Mouse (Mus musculus) adrenal gland, postnatal 36 days (tissue): Measurements from ENCODE around the gene Kxd1. TPM values are rescaled to one million over a fixed set of nuclear protein-coding genes. Genes with fewer than 3 reads are reported as not detected.
"Not testable (repeated sequence)": the region's sequence is repeated elsewhere in the genome, so short reads cannot be mapped to it uniquely, and the experiment has no call there.

ENCODE experiments used
- DNase-seq, 2 experiments: peaks; one replicate each; pipeline ENCODE4 v3.0.0; 2021; ENCODE audit warnings: mixed read lengths in 1 of 2
- total RNA-seq, 2 experiments: library from RNA; stranded (reverse); gene quantifications; 2 replicates each; pipeline ENCODE4 v1.2.3; 2021

Kxd1 gene
- total RNA-seq, 2 experiments from 2014 or later = 63.2 to 89.1 TPM

- peak; percentile 84 to 88 for DNase-seq
Measured at GRCm38 (mm10) chr8:70513441-70513840, 14.3 kb downstream of the Kxd1 start.

DNA sequence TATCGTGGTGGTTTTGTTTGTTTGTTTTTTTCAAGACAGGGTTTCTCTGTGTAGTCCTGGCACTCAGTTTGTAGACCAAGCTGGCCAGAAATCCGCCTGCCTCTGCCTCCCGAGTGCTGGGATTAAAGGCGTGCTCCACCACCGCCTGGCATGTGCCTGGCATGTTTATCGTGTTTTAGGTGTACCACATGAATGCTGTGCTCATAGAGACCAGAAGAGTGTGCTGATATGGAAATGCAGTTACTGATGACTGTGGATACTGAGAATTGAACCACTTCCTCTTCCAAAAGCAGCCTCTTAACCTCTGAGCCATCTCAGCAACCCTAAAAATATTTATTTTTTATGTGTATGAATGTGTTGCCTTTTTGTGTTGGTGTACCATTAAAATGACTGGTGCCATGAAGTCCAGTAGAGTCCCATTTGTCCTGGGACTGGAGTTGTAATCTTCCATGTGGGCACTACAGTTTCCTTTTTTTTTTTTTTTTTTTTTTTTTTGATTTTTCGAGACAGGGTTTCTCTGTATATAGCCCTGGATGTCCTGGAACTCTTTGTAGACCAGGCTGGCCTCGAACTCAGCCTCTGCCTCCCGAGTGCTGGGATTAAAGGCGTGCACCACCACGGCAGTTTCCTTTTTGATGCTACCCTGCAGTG is 15.4 kb downstream of the Kxd1 start:
- no peak for DNase-seq

DNA sequence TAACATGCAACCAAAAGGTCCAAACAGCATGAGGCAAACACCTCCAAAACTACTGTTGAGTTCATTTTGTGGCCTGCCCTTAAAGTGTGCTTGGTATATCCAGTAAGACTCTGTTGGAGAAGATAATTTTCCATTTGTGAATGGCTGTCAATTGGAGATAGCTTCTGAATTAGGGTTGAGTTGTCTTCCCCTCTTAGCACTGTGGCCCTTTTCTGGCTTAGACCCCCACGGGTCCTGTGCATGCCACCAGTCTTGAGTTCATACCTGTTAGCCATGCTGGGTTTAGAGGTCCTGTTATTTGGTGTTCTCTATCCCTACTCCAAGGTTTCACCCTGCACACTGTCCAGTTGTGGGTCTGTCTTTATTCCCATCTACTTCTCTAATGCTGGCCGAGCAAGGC is 16.0 kb downstream of the Kxd1 start:
- DNase-seq = no peak

DNA sequence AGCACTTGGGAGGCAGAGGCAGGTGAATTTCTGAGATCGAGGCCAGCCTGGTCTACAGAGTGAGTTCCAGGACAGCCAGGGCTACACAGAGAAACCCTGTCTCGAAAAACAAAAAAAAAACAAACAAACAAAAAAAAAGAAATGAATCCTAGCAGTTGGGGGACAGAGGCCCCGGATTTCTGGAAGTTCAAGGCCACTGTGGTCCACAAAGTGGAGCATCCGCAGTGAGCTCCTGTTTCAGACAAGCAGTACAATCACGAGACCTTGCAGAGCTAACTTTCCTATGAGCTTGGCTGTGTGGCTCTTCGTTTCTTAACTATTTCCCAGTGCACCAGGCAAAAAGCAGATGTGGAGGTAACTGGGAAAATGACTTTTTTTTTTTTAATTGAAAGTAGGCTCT is 16.6 kb downstream of the Kxd1 start:
- DNase-seq = not testable (repeated sequence)

- peak; percentile 97 to 98 for DNase-seq
Measured at GRCm38 (mm10) chr8:70510228-70510915, 17.4 kb downstream of the Kxd1 start, which contains the start of gene Uba52. Gene Uba52, minus strand, starts transcription at chr8:70510801.

GRCm38 (mm10) chr8:70509281-70509952 is 18.3 kb downstream of the Kxd1 start:
- DNase-seq = no peak

DNA sequence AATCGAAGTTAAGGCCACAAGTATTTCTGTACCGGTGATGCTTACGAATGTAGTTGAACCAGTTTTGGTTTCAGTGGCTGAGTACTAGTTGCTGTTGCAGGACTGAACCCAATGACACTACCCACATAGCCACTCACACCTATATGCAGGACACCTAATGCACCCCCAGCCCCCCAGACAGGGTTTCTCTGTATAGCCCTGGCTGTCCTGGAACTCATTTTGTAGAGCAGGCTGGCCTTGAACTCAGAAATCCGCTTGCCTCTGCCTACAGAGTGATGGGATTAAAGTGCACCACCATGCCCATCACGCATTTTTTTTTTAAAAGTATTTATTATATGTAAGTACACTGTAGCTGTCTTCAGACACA is 20.7 kb downstream of the Kxd1 start:
- no peak for DNase-seq

GRCm38 (mm10) chr8:70506328-70507026 is 21.3 kb downstream of the Kxd1 start, which contains the start of gene Rex1bd:
Gene Rex1bd, minus strand, starts transcription at chr8:70506752.
- DNase-seq = peak; percentile 95 to 97

DNA sequence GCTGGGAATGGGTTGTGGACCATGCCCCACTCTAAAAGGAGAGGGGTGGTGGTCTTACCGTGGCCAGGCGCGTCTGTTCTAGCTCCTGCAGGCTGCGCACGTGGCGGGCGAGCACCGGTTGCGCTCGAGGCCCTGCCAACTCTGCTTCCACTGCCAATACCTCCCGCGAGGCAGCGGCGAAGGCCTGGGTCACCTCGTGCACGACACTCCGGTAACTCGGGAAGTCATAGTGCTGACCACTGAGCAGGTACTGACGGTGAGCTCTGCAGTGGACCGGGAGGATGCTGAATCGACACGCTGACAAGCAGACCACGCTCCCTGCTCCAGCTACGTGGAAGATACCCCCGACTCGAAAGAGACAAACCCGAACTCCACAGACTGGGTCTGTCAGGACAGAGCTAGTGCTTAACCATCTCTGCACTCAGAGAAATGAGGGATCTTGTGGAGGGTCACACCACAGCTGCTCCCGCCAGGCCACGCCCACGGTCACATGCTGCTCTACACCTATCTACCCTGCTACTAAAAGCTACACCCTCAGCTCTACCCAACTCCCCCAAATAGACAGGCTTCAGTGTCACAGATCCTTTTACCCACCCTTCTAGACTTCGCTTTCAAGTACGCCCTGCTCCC is 21.9 kb downstream of the Kxd1 start:
- DNase-seq = peak in 1 of 2 experiments; percentile 39

GRCm38 (mm10) chr8:70504851-70505250 is 22.9 kb downstream of the Kxd1 start:
- DNase-seq = peak; percentile 76 to 81

DNA sequence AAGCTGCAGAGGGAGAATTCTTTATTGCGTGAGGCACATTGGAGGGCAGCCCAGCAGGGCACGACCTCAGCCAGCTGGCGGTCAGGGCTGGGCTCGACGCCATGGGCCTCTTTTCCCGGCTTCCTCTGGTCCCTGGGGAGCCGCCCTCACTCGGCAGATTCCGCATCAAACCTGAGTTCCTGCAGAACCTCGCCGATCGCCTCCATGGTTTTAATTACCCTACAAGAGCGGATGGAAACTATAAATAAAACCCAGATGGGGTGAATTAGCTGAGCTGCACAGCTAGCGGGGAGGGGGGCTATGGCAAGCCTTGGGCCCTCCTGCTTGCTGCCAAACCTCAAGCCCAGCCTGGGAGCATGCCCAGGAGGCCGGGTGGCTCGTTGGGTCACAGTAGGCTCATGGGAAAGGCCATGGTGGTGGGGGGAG is 23.5 kb downstream of the Kxd1 start:
- peak; percentile 59 to 66 for DNase-seq

- DNase-seq = peak; percentile 68 to 73
Measured at GRCm38 (mm10) chr8:70503062-70503750, 24.6 kb downstream of the Kxd1 start.

GRCm38 (mm10) chr8:70502540-70502939 is 25.2 kb downstream of the Kxd1 start:
- no peak for DNase-seq

DNA sequence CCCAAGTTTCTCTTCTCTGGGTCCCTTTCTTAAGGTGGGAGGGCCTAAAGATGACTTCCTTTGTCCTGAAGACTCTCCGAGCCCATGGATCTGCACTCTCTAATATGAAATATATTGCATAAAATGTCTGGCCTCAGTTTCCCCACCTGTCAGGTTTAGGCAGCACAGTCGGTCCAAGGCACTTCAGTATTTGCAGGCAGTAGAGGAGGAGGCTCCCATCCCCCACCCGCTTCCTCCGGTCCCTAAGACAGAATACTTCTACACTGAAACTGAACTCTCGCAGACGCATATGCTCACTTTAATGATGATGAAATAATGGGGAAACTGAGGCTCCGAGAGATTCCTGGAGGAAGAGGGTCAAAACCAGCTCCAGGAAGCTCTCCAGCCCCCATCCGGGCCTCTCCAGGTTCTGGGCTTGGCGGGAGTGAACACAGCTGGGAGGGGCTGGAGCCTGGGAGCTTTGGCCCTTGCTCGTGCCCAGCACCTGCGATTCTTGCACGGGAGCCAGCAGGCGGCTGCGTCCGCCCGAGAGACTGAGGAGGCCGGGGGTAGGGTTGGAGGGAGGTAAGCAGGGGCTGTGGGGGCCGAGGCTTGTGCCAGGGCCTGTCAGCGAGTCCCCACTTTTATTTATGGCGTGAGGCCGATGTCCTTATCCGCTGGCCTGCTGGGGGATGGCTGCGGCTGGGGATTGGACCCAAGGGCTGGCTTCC is 25.8 kb downstream of the Kxd1 start:
- DNase-seq = no peak

- DNase-seq = no peak
Measured at GRCm38 (mm10) chr8:70500386-70501301, 27.1 kb downstream of the Kxd1 start.

- peak; percentile 46 to 55 for DNase-seq
Measured at GRCm38 (mm10) chr8:70495771-70496062, 32.0 kb downstream of the Kxd1 start.

DNA sequence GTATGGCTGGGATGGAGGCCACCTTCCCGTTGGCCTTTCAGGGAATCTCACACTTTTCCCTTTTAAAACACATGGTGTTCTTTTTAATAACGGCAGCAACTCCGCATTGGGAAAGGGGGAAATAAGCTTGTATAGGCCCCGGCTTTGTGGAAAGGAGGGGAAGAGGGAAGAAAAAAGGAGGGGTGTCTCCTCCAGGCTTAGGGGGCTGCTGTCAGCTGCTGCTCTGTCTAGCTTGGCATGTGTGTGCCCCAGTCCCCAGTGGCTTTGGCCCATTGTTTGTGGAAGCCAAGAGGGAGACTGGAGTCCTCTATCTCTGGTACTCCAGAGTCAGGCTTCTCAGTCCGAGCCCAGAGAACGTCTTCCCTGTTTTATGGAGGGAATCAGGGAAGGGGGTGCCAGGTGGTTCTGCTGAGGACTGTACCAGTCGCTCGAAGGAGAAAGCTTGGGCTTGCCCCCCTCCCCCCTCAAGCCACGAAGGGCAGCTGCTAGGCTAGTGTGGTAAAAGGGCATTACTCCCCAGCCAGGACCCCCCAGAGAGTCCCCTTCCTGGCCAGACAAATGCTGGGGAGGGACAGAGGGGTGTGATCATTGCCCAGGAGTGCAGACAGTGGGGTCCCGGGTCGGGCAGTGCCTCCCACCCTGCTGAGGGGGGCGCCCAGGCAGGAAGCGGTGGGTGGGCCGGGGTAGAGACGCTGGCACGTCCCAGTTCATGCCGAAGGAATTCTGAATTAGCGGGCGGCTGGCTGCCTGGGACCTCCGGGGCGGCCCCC is 32.6 kb downstream of the Kxd1 start:
- DNase-seq = no peak

- no peak for DNase-seq
Measured at GRCm38 (mm10) chr8:70494416-70494945, 33.3 kb downstream of the Kxd1 start.
